12 mouse cellular contexts compared by ENCODE assay signal in the genomic region with DNA sequence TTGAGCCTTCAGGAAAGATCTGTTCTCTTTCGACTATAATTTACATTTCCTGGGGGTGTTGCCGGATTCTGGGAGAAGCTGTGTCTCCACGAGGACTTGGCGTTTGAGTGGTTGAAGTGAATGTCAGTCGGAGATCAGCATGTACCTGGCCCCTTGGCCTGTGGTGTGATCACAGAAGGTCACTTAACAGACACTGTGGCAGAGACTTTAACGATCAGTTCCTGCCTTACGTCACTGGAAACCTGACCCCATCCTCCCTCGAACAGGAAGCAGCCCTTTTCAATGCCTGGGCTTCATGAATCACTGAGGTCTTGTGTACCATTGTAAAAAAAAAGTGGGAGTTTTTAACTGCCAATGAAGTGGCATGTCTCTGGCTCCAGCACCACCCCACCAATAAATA. TPM values are rescaled to one million over a fixed set of nuclear protein-coding genes. Genes with fewer than 3 reads are reported as not detected.
DNase-seq lines count a peak whose midpoint lies in the region; ATAC-seq and TF ChIP-seq lines count a peak whose summit lies in the region.
"Had no signal": no experiment of that assay in that cellular context is flagged by ENCODE, and none has a peak within 500 bp of the region (broad histone marks: within the 10 kb centered on the region; RNA-seq: fewer than 3 reads in every experiment).

No protein-coding gene starts in this region.

- peaks cover 3% of the 10 kb centered on the region for H3K9me3 ChIP-seq in liver, embryonic 11.5 days (ENCODE audit: control insufficient read depth, low read length)
- peaks cover 3% of the 10 kb centered on the region for H3K9me3 ChIP-seq in forebrain, embryonic 16.5 days (ENCODE audit: control insufficient read depth, low read length)

- H3K27me3 ChIP-seq in kidney, adult 2 months (replicated peaks; ENCODE audit: control insufficient read depth, insufficient read depth, low read length), result no peaks in the 10 kb centered on the region
- H3K27me3 ChIP-seq in liver, embryonic 11.5 days (replicated peaks; ENCODE audit: control insufficient read depth, insufficient read depth, low read length), result no peaks in the 10 kb centered on the region
- H3K27me3 ChIP-seq in forebrain, embryonic 16.5 days (replicated peaks; ENCODE audit: control insufficient read depth, insufficient read depth, low read length), result no peaks in the 10 kb centered on the region

- peak; percentile 51 for DNase-seq in kidney, adult 2 months
- DNase-seq in kidney, adult 8-10 months, result no peak
- DNase-seq in embryo, embryonic 10.5 days (ENCODE audit: low spot score), result peak; percentile 50
- no peak for DNase-seq in liver, embryonic 11.5 days (ENCODE audit: low spot score)
- DNase-seq in left cerebral cortex, adult 9 months (ENCODE audit: low spot score in 2 of 2), result no peak
- DNase-seq in urinary bladder, postnatal 14 days (ENCODE audit: low spot score), result no peak
- DNase-seq: gastrocnemius, postnatal 25 days; midbrain, embryonic 14.5 days had no signal

- TF ChIP-seq POLR2A in kidney, adult 2 months (IDR thresholded peaks at IDR 0.05; ENCODE audit: low read depth, low read length), result no peak

- H3K36me3 ChIP-seq in kidney, adult 2 months (ENCODE audit: control insufficient read depth, insufficient read depth, low read length), result no peaks in the 10 kb centered on the region
- peaks cover 2% of the 10 kb centered on the region; the same call in 1 of the 2 replicates for H3K36me3 ChIP-seq in liver, embryonic 11.5 days (ENCODE audit: control insufficient read depth, insufficient read depth, low read length)
- H3K36me3 ChIP-seq in forebrain, embryonic 16.5 days (ENCODE audit: control insufficient read depth, insufficient read depth), result no peaks in the 10 kb centered on the region

- H3K4me2 ChIP-seq in liver, embryonic 11.5 days, result no peak overlapping the region
- H3K4me2 ChIP-seq in forebrain, embryonic 16.5 days (ENCODE audit: low read length), result no peak overlapping the region

- peaks cover 14% of the 10 kb centered on the region for H3K4me1 ChIP-seq in kidney, adult 2 months (ENCODE audit: control insufficient read depth, insufficient read depth, low read length)
- peaks cover 21% of the 10 kb centered on the region for H3K4me1 ChIP-seq in liver, embryonic 11.5 days (replicated peaks; ENCODE audit: control insufficient read depth, insufficient read depth, low read length)
- peaks cover 23% of the 10 kb centered on the region for H3K4me1 ChIP-seq in forebrain, embryonic 16.5 days (replicated peaks; ENCODE audit: control insufficient read depth, insufficient read depth, low read length)

- no peak overlapping the region for H3K9ac ChIP-seq in liver, embryonic 11.5 days (ENCODE audit: low read depth, low read length)
- H3K9ac ChIP-seq in forebrain, embryonic 16.5 days (replicated peaks; ENCODE audit: low read depth, low read length), result no peak overlapping the region

- no peak overlapping the region for H3K4me3 ChIP-seq in kidney, adult 2 months (ENCODE audit: insufficient read depth, low read depth, low read length)
- no peak overlapping the region for H3K4me3 ChIP-seq in liver, embryonic 11.5 days (ENCODE audit: low read depth, low read length)
- H3K4me3 ChIP-seq in forebrain, embryonic 16.5 days (replicated peaks; ENCODE audit: low read length), result no peak overlapping the region
- H3K4me3 ChIP-seq: layer of hippocampus, adult 2 months had no signal

- WGBS in kidney, adult 2 months, result 31% methylated on average over 8 of the region's 8 CpGs
- 56% methylated on average over 8 of the region's 8 CpGs for WGBS in liver, embryonic 11.5 days
- WGBS in forebrain, embryonic 16.5 days, result 84% methylated on average over 8 of the region's 8 CpGs

- peak; percentile 44 for ATAC-seq in granulocyte monocyte progenitor cell, adult 5-6 weeks (replicated peaks; ENCODE audit: poor library complexity, severe bottlenecking)
- ATAC-seq in liver, embryonic 11.5 days (replicated peaks; ENCODE audit: low FRiP score), result no peak
- no peak for ATAC-seq in forebrain, embryonic 16.5 days

- peak overlapping the region; percentile 35 for H3K27ac ChIP-seq in kidney, adult 2 months (ENCODE audit: insufficient read depth, low read depth, low read length)
- H3K27ac ChIP-seq in liver, embryonic 11.5 days (ENCODE audit: low read depth, low read length), result peak overlapping the region; percentile 34; the same call in 1 of the 2 replicates
- H3K27ac ChIP-seq in forebrain, embryonic 16.5 days (ENCODE audit: low read length), result no peak overlapping the region
- H3K27ac ChIP-seq: layer of hippocampus, adult 2 months had no signal

- no peak for TF ChIP-seq CTCF in kidney, adult 2 months (conservative IDR thresholded peaks at IDR 0.05; ENCODE audit: insufficient read depth, insufficient read length, low read depth, low read length)

RNA-seq across cellular contexts. Expression of a gene that starts 11.8 kb away (rescaled TPM):
- 9.9 and 12.7 TPM in 2 replicates for polyA plus RNA-seq in kidney, adult 2 months (2012; rRNA removed)
- 1.8 and 3.1 TPM in 2 replicates for total RNA-seq in granulocyte monocyte progenitor cell, adult 5-6 weeks (2014; fragmentation: Nextera tagmentation)
- total RNA-seq in granulocyte monocyte progenitor cell, adult 5-6 weeks (2017), result 1.6 and 2.3 TPM in 2 replicates
- polyA plus RNA-seq in liver, embryonic 11.5 days (2014; fragmentation: Nextera tagmentation; extraction: Ambion mirVana), result 24.3 and 24.8 TPM in 2 replicates
- polyA plus RNA-seq in forebrain, embryonic 16.5 days (2015; fragmentation: Nextera tagmentation; extraction: Ambion mirVana), result 18.6 and 19.3 TPM in 2 replicates

RNA-seq across cellular contexts. Expression of a gene that starts 33.2 kb away (rescaled TPM):
- 0.06 and 0.08 TPM in 2 replicates for polyA plus RNA-seq in kidney, adult 2 months (2012; rRNA removed)
- 0.58 TPM in 1 of 2 replicates, not detected in the other for total RNA-seq in granulocyte monocyte progenitor cell, adult 5-6 weeks (2014; fragmentation: Nextera tagmentation)
- total RNA-seq in granulocyte monocyte progenitor cell, adult 5-6 weeks (2017), result not detected in 2 replicates
- not detected in 2 replicates for polyA plus RNA-seq in liver, embryonic 11.5 days (2014; fragmentation: Nextera tagmentation; extraction: Ambion mirVana)
- 1.7 TPM in 1 of 2 replicates, not detected in the other for polyA plus RNA-seq in forebrain, embryonic 16.5 days (2015; fragmentation: Nextera tagmentation; extraction: Ambion mirVana)
- total RNA-seq: gastrocnemius, postnatal 25 days; layer of hippocampus, adult 2 months had no signal
- polyA plus RNA-seq: midbrain, embryonic 14.5 days; stomach, embryonic 14.5 days had no signal

RNA-seq across cellular contexts. Expression of a gene that starts 52.5 kb away (rescaled TPM):
- 12.1 and 13.4 TPM in 2 replicates for polyA plus RNA-seq in kidney, adult 2 months (2012; rRNA removed)
- 1.5 TPM in 1 of 2 replicates, not detected in the other for total RNA-seq in granulocyte monocyte progenitor cell, adult 5-6 weeks (2014; fragmentation: Nextera tagmentation)
- total RNA-seq in granulocyte monocyte progenitor cell, adult 5-6 weeks (2017), result 0.26 and 1.6 TPM in 2 replicates
- polyA plus RNA-seq in liver, embryonic 11.5 days (2014; fragmentation: Nextera tagmentation; extraction: Ambion mirVana), result 4.6 and 4.8 TPM in 2 replicates
- 15.8 and 18.7 TPM in 2 replicates for polyA plus RNA-seq in forebrain, embryonic 16.5 days (2015; fragmentation: Nextera tagmentation; extraction: Ambion mirVana)

Comparison
In these comparisons a context has a peak if more than half of its experiments do, and no peak if none do; other contexts are left out.
1. DNase-seq: peak in kidney, adult 2 months (single experiment) and embryo, embryonic 10.5 days (single experiment); none in kidney, adult 8-10 months (0 of 2), liver, embryonic 11.5 days (single experiment), left cerebral cortex, adult 9 months (0 of 2) and urinary bladder, postnatal 14 days (single experiment).